Mouse (Mus musculus) CH12.LX (cell line): ENCODE measurements around the gene Clba1. TPM values are rescaled to one million over a fixed set of nuclear protein-coding genes. Genes with fewer than 3 reads are reported as not detected.

Source experiments
- DNase-seq: peaks from one replicate; pipeline ENCODE4 v3.0.0-alpha.2; 2013; ENCODE audit errors: extremely low read depth
- H3K27ac ChIP-seq: 2 replicates; pipeline ENCODE4 v1.5.1; 2012; ENCODE audit warnings: low read depth, mild to moderate bottlenecking, control low read depth, moderate library complexity; ENCODE audit not compliant: insufficient read depth
- H3K27me3 ChIP-seq: replicated peaks from 2 replicates; pipeline ENCODE3; 2012; ENCODE audit warnings: inconsistent platforms
- H3K36me3 ChIP-seq, 2 experiments: replicated peaks in 1 of 2; 2 replicates each; pipeline versions ENCODE3 to v1.6.1; 2012; ENCODE audit warnings: inconsistent platforms in 1 of 2, low read length in 1 of 2, mild to moderate bottlenecking in 1 of 2, mixed read lengths in 1 of 2, moderate library complexity in 1 of 2; ENCODE audit not compliant: control insufficient read depth in 1 of 2, insufficient read depth in 1 of 2
- H3K4me1 ChIP-seq, 2 experiments: 2 replicates each; pipeline ENCODE4 v1.6.1; 2012; ENCODE audit warnings: inconsistent platforms in 1 of 2, moderate library complexity in 1 of 2; ENCODE audit not compliant: insufficient read depth in 2 of 2, control insufficient read depth in 1 of 2
- H3K4me2 ChIP-seq: 2 replicates; pipeline ENCODE4 v1.6.1; 2012; ENCODE audit warnings: low read depth, mild to moderate bottlenecking, control low read depth; ENCODE audit not compliant: poor library complexity, insufficient read depth, severe bottlenecking
- H3K4me3 ChIP-seq, 3 experiments: fragments of 150-350 bp in 1 of 3; sonication (generic) in 1 of 3; replicated peaks in 1 of 3; 2 replicates each; pipeline versions ENCODE3 to v1.5.1; 2011 to 2012; ENCODE audit warnings: low read depth in 2 of 3, low read length in 2 of 3, mild to moderate bottlenecking in 2 of 3, moderate library complexity in 2 of 3, control low read depth in 1 of 3, improper control_type of control experiment in 1 of 3, inconsistent platforms in 1 of 3, mixed read lengths in 1 of 3; ENCODE audit not compliant: poor library complexity in 1 of 3
- H3K79me2 ChIP-seq: replicated peaks from 2 replicates; pipeline ENCODE4 v1.6.1; 2012; ENCODE audit warnings: mild to moderate bottlenecking, moderate library complexity; ENCODE audit not compliant: control insufficient read depth, poor library complexity, insufficient read depth, severe bottlenecking; ENCODE audit errors: extremely low read depth
- H3K9ac ChIP-seq: 2 replicates; pipeline ENCODE4 v1.6.1; 2012; ENCODE audit warnings: low read depth, mild to moderate bottlenecking, control low read depth, moderate library complexity; ENCODE audit not compliant: insufficient read depth
- H3K9me3 ChIP-seq: replicated peaks from 2 replicates; pipeline ENCODE3; 2012; ENCODE audit warnings: low read length, inconsistent platforms, mixed read lengths
- BHLHE40 ChIP-seq: IDR thresholded peaks from 2 replicates; pipeline ENCODE4 v1.6.1; 2011; ENCODE audit warnings: mild to moderate bottlenecking, low read depth, low read length, improper control_type of control experiment
- CTCF ChIP-seq, 2 experiments: IDR thresholded peaks in 1 of 2; conservative IDR thresholded peaks in 1 of 2; 2 replicates each; pipeline ENCODE4 v1.5.1; 2011 to 2012; ENCODE audit warnings: low read depth in 2 of 2, low read length in 2 of 2, improper control_type of control experiment in 1 of 2, inconsistent platforms in 1 of 2, mild to moderate bottlenecking in 1 of 2, moderate library complexity in 1 of 2
- E2F4 ChIP-seq: IDR thresholded peaks from 2 replicates; pipeline ENCODE4 v1.6.1; 2011; ENCODE audit warnings: low read depth, low read length, improper control_type of control experiment; ENCODE audit not compliant: insufficient replicate concordance
- EP300 ChIP-seq: IDR thresholded peaks from 2 replicates; pipeline ENCODE4 v1.6.1; 2011; ENCODE audit warnings: low read length, improper control_type of control experiment
- GABPA ChIP-seq: IDR thresholded peaks from 2 replicates; pipeline ENCODE4 v1.6.1; 2012; ENCODE audit warnings: low read depth, low read length, improper control_type of control experiment, inconsistent platforms; ENCODE audit not compliant: insufficient replicate concordance
- JUND ChIP-seq: conservative IDR thresholded peaks from 2 replicates; pipeline ENCODE4 v1.6.1; 2011; ENCODE audit warnings: low read depth, low read length, improper control_type of control experiment
- KAT2A ChIP-seq: IDR thresholded peaks from 2 replicates; pipeline ENCODE4 v1.6.1; 2012; ENCODE audit warnings: low read length, improper control_type of control experiment, inconsistent platforms; ENCODE audit not compliant: insufficient replicate concordance
- MAFK ChIP-seq: IDR thresholded peaks from 2 replicates; pipeline ENCODE4 v1.6.1; 2011; ENCODE audit warnings: low read length, improper control_type of control experiment; ENCODE audit not compliant: insufficient replicate concordance
- MAZ ChIP-seq: IDR thresholded peaks from 2 replicates; pipeline ENCODE4 v1.6.1; 2012; ENCODE audit warnings: low read depth, mild to moderate bottlenecking, inconsistent platforms, low read length, improper control_type of control experiment, moderate library complexity
- MEF2A ChIP-seq: IDR thresholded peaks from 2 replicates; pipeline ENCODE4 v1.6.1; 2014; ENCODE audit warnings: low read depth, mild to moderate bottlenecking, inconsistent platforms, low read length, improper control_type of control experiment, borderline replicate concordance
- MXI1 ChIP-seq: IDR thresholded peaks from 2 replicates; pipeline ENCODE4 v1.6.1; 2011; ENCODE audit warnings: mild to moderate bottlenecking, low read depth, low read length, improper control_type of control experiment
- NELFE ChIP-seq: IDR thresholded peaks from 2 replicates; pipeline ENCODE4 v1.6.1; 2011; ENCODE audit warnings: low read depth, low read length, improper control_type of control experiment
- RAD21 ChIP-seq: IDR thresholded peaks from 2 replicates; pipeline ENCODE4 v1.6.1; 2011; ENCODE audit warnings: low read depth, mild to moderate bottlenecking, low read length, improper control_type of control experiment, moderate library complexity
- RCOR1 ChIP-seq: conservative IDR thresholded peaks from 2 replicates; pipeline ENCODE4 v1.6.1; 2012; ENCODE audit warnings: low read depth, mild to moderate bottlenecking, inconsistent platforms, low read length, improper control_type of control experiment
- SIN3A ChIP-seq: IDR thresholded peaks from 2 replicates; pipeline ENCODE4 v1.6.1; 2012; ENCODE audit warnings: low read length, improper control_type of control experiment, inconsistent platforms
- SMC3 ChIP-seq: IDR thresholded peaks from 2 replicates; pipeline ENCODE4 v1.6.1; 2011; ENCODE audit warnings: low read depth, low read length, improper control_type of control experiment
- TBP ChIP-seq: conservative IDR thresholded peaks from 2 replicates; pipeline ENCODE4 v1.6.1; 2011; ENCODE audit warnings: low read depth, low read length, improper control_type of control experiment
- TCF12 ChIP-seq: IDR thresholded peaks from 2 replicates; pipeline ENCODE4 v1.6.1; 2014; ENCODE audit warnings: low read depth, mild to moderate bottlenecking, inconsistent platforms, low read length, improper control_type of control experiment
- USF1 ChIP-seq: IDR thresholded peaks from 2 replicates; pipeline ENCODE4 v1.6.1; 2014; ENCODE audit warnings: low read depth, mild to moderate bottlenecking, inconsistent platforms, low read length, improper control_type of control experiment
- USF2 ChIP-seq: conservative IDR thresholded peaks from 2 replicates; pipeline ENCODE4 v1.6.1; 2011; ENCODE audit warnings: low read depth, low read length, improper control_type of control experiment
- ZC3H11A ChIP-seq: IDR thresholded peaks from 2 replicates; pipeline ENCODE4 v1.6.1; 2012; ENCODE audit warnings: low read depth, mild to moderate bottlenecking, inconsistent platforms, low read length, improper control_type of control experiment
- ZMIZ1 ChIP-seq: IDR thresholded peaks from 2 replicates; pipeline ENCODE4 v1.6.1; 2012; ENCODE audit warnings: low read depth, mild to moderate bottlenecking, inconsistent platforms, low read length, improper control_type of control experiment
- dilution Hi-C: fragments of 300-500 bp; cut with MboI; formaldehyde crosslinking; loops from 2 replicates; pipeline ENCODE4 v1.14.3; 2020; ENCODE audit warnings: low sequenced_read_pairs; ENCODE audit not compliant: extremely low pct_unique_long_range_greater_than_20kb, extremely low pct_ligation_motif_present
- in situ Hi-C: fragments of 300-500 bp; cut with MboI; formaldehyde crosslinking; loops from 3 replicates; pipeline ENCODE4 v1.14.3; 2019; ENCODE audit warnings: low sequenced_read_pairs, low pct_ligation_motif_present, low pct_unique_long_range_greater_than_20kb, mixed read lengths
- polyA plus RNA-seq: library from polyadenylated mRNA; unstranded; fragments of >175 nt; gene quantifications from 2 replicates; pipeline ENCODE4 v1.2.1, GENCODE M21; 2012; ENCODE audit warnings: low read depth; ENCODE audit not compliant: insufficient read length
- total RNA-seq, 2 experiments: library from RNA; depleted of rRNA; stranded (reverse); fragments of 300-350 nt in 1 of 2; fragments of >200 nt in 1 of 2; gene quantifications; 2 replicates each; pipeline ENCODE4 v1.2.3; 2012 to 2014

Gene Clba1
- total and polyA plus RNA-seq, 3 experiments = 2.5 to 3.5 (median 3.5) TPM

DNA sequence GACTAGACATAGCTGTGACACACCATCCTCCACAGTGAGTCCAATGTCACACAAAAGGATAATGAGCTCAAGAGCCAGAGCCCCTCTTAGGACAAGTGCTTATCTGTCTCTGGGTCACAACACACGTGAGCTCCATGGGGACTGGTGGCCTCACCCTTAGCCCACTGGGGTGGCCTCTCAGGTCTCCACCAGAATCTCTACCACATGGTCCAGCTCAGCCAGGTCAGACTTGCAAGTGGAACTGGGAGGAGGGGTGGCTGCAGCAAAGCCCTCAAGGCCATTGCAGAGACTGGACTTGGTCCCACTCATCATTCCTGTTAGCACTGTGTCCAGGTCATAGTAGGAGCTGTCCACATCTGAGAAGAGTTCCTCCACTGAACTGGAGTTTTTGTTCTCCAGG lies 12.5 kb downstream of the Clba1 start:
- no peak overlapping the region for H3K9ac ChIP-seq
- peaks cover 12 to 44% of the 10 kb centered on the region in 2 experiments for H3K4me1 ChIP-seq
- H3K79me2 ChIP-seq = peaks cover 62% of the 10 kb centered on the region
- H3K27ac ChIP-seq = no peak overlapping the region
- H3K4me3 ChIP-seq = no peak overlapping the region
- no peak overlapping the region for H3K4me2 ChIP-seq
- H3K9me3 ChIP-seq = no peaks in the 10 kb centered on the region
- TF ChIP-seq GABPA = no peak
- TF ChIP-seq SIN3A = no peak
- TF ChIP-seq USF2 = no peak
- TF ChIP-seq MAZ = no peak
- TF ChIP-seq TCF12 = no peak
- TF ChIP-seq MAFK = no peak
- no peak for TF ChIP-seq NELFE
- no peak for TF ChIP-seq BHLHE40
- TF ChIP-seq ZC3H11A = no peak
- no peak for TF ChIP-seq TBP
- no peak for TF ChIP-seq JUND
- no peak for TF ChIP-seq RAD21
- no peak for TF ChIP-seq EP300
- TF ChIP-seq MEF2A = no peak
- no peak for DNase-seq
- no peaks in the 10 kb centered on the region for H3K27me3 ChIP-seq
- dilution Hi-C loops = no loop called here
- in situ Hi-C loops = no loop called here
- H3K36me3 ChIP-seq = peaks cover 68 to 94% of the 10 kb centered on the region in 2 experiments

DNA sequence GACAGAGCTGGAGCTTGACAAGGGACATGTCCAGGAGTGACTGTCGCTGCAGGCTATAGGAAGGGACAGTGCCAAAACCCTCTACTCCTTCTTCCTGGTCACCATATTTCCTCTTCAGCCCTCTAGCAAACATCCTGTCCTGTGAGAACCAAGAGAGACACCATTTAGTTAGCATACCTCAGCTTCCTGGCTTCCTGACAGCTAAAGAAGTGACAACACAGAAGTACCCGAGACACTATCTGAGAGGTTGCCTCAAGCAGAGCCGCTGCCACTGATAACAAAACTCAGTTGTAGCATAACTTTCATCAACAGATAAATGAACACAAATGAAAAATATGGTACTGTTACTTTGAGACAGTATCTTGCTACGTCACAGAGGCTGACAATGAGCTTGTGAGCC lies 13.2 kb downstream of the Clba1 start:
- Histone ChIP-seq H3K4me3 (no peak overlapping the region), H3K27ac (no peak overlapping the region), H3K27me3 (no peaks in the 10 kb centered on the region), H3K79me2 (peaks cover 70% of the 10 kb centered on the region), H3K4me1 (peaks cover 14 to 46% of the 10 kb centered on the region in 2 experiments), H3K9ac (no peak overlapping the region), H3K4me2 (no peak overlapping the region), H3K36me3 (peaks cover 65 to 94% of the 10 kb centered on the region in 2 experiments), H3K9me3 (no peaks in the 10 kb centered on the region)
- no peak for DNase-seq
- in situ Hi-C loops (no loop called here), dilution Hi-C loops (no loop called here)
- TF ChIP-seq USF2 = no peak
- TF ChIP-seq KAT2A = no peak
- TF ChIP-seq ZC3H11A = no peak
- no peak for TF ChIP-seq SMC3
- TF ChIP-seq GABPA = no peak
- no peak for TF ChIP-seq E2F4
- no peak for TF ChIP-seq RCOR1
- no peak for TF ChIP-seq RAD21
- no peak for TF ChIP-seq JUND
- TF ChIP-seq MXI1 = no peak
- TF ChIP-seq TBP = no peak
- TF ChIP-seq ZMIZ1 = no peak
- no peak for TF ChIP-seq CTCF (conservative IDR thresholded peaks at IDR 0.05 in 1 of 2, IDR thresholded peaks at IDR 0.05 in 1 of 2; ENCODE audit: low read depth in 2 of 2, low read length in 2 of 2)
- no peak for TF ChIP-seq TCF12
- TF ChIP-seq USF1 = no peak
